Mouse (Mus musculus) skeletal muscle tissue, adult 2 months (tissue): ENCODE measurements at regions not wholly inside any gene's neighbourhood (a gene's known extent, or its start where the extent isn't known, plus 50 kb on each side); places are given as distances from the start of the nearest gene placed in this dataset.

ENCODE experiments used
- DNase-seq: peaks from one replicate; pipeline ENCODE4 v3.0.0-alpha.2; 2012; ENCODE audit warnings: low read depth, low spot score

- DNase-seq, result no peak
Observed at GRCm38 (mm10) chr2:160256251-160256650, 77.7 kb downstream of the Gm826 start.

GRCm38 (mm10) chr2:160250228-160250627 lies 83.7 kb downstream of the Gm826 start:
- no peak for DNase-seq

GRCm38 (mm10) chr2:160249104-160250093 lies 84.6 kb downstream of the Gm826 start:
- DNase-seq, result no peak

- no peak for DNase-seq
Observed at GRCm38 (mm10) chr2:160247286-160247685, 86.7 kb downstream of the Gm826 start.

GRCm38 (mm10) chr2:160246356-160246755 lies 87.6 kb downstream of the Gm826 start:
- no peak for DNase-seq

- no peak for DNase-seq
Observed at GRCm38 (mm10) chr2:160244866-160245265, 89.1 kb downstream of the Gm826 start.

GRCm38 (mm10) chr2:160240531-160241379 lies 93.2 kb downstream of the Gm826 start:
- no peak for DNase-seq

- DNase-seq, result no peak
Observed at GRCm38 (mm10) chr2:160237436-160238104, 96.4 kb downstream of the Gm826 start.

GRCm38 (mm10) chr2:160236806-160237205 lies 97.2 kb downstream of the Gm826 start:
- peak; percentile 35 for DNase-seq

- DNase-seq, result no peak
Observed at GRCm38 (mm10) chr2:160230786-160231185, 103.2 kb downstream of the Gm826 start.

- no peak for DNase-seq
Observed at GRCm38 (mm10) chr2:160228331-160229035, 105.5 kb downstream of the Gm826 start.

- DNase-seq, result peak; percentile 56
Observed at GRCm38 (mm10) chr2:160225450-160225849, 108.5 kb downstream of the Gm826 start.

GRCm38 (mm10) chr2:160223366-160223765 lies 110.6 kb downstream of the Gm826 start:
- no peak for DNase-seq

- no peak for DNase-seq
Observed at GRCm38 (mm10) chr2:160221772-160222171, 112.2 kb downstream of the Gm826 start.

- DNase-seq, result no peak
Observed at GRCm38 (mm10) chr2:160220562-160221021, 113.4 kb downstream of the Gm826 start.

GRCm38 (mm10) chr2:160214032-160214812 lies 119.7 kb downstream of the Gm826 start:
- no peak for DNase-seq

GRCm38 (mm10) chr2:160210507-160210906 lies 123.5 kb downstream of the Gm826 start:
- DNase-seq, result no peak

GRCm38 (mm10) chr2:160209589-160210264 lies 124.2 kb downstream of the Gm826 start:
- DNase-seq, result no peak

- DNase-seq, result no peak
Observed at GRCm38 (mm10) chr2:160208295-160208694, 125.7 kb downstream of the Gm826 start.

GRCm38 (mm10) chr2:160207226-160207625 lies 126.7 kb downstream of the Gm826 start:
- no peak for DNase-seq
